Comparison of ENCODE assay signal across 14 mouse cellular contexts in the genomic region with DNA sequence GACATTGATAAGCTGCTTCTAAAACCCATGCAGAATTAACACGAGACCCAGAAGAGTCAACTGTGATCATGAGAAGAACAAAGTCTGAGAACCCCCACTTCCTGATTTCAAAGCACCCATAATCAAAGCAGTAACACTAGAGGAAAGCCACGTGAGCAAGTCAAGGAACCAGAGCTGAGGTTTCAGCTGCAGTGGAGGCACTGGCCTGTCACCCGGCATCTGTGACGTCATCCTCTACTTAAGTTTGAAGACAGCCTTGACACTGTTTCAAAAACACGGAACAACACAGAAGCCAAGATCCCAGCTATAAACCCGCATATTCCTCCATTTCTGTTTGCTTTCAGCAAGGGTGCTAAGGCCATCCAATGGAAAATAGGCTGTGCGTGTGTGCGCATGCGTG. TPM values are rescaled to one million over a fixed set of nuclear protein-coding genes. Genes with fewer than 3 reads are reported as not detected.
DNase-seq lines count a peak whose midpoint lies in the region; ATAC-seq and TF ChIP-seq lines count a peak whose summit lies in the region.
"Had no signal": no experiment of that assay in that cellular context is flagged by ENCODE, and none has a peak within 500 bp of the region (broad histone marks: within the 10 kb centered on the region; RNA-seq: fewer than 3 reads in every experiment).

No protein-coding gene starts in this region.

- intact Hi-C loops in left cerebral cortex, postnatal 10 days (cut with DNase I), result no loop called here

- 51% methylated on average over 9 of the region's 9 CpGs for WGBS in intestine, postnatal 0 days
- 41% methylated on average over 9 of the region's 9 CpGs for WGBS in spleen, adult 2 months
- 88% methylated on average over 9 of the region's 9 CpGs for WGBS in hindbrain, embryonic 10.5 days

- no peak overlapping the region for H3K4me2 ChIP-seq in intestine, postnatal 0 days (replicated peaks; ENCODE audit: low read depth)
- H3K4me2 ChIP-seq: heart, embryonic 13.5 days; liver, embryonic 15.5 days; stomach, embryonic 15.5 days had no signal

- no peaks in the 10 kb centered on the region for H3K27me3 ChIP-seq in intestine, postnatal 0 days (replicated peaks; ENCODE audit: control insufficient read depth, insufficient read depth, low read length)
- H3K27me3 ChIP-seq in spleen, adult 2 months (ENCODE audit: control insufficient read depth, insufficient read depth, low read length), result no peaks in the 10 kb centered on the region
- H3K27me3 ChIP-seq in hindbrain, embryonic 10.5 days (ENCODE audit: insufficient read depth, poor library complexity, severe bottlenecking), result no peaks in the 10 kb centered on the region
- H3K27me3 ChIP-seq: heart, embryonic 13.5 days; liver, embryonic 15.5 days; stomach, embryonic 15.5 days had no signal

- H3K36me3 ChIP-seq in intestine, postnatal 0 days (ENCODE audit: control insufficient read depth, insufficient read depth), result no peaks in the 10 kb centered on the region
- H3K36me3 ChIP-seq in spleen, adult 2 months (ENCODE audit: control insufficient read depth, insufficient read depth, low read length), result peaks cover 1% of the 10 kb centered on the region; the same call in 1 of the 2 replicates
- H3K36me3 ChIP-seq in hindbrain, embryonic 10.5 days, result peaks cover 7% of the 10 kb centered on the region; the same call in 1 of the 2 replicates
- H3K36me3 ChIP-seq: heart, embryonic 13.5 days; stomach, embryonic 15.5 days had no signal

- H3K4me1 ChIP-seq in intestine, postnatal 0 days (replicated peaks; ENCODE audit: control insufficient read depth, insufficient read depth, low read length), result peaks cover 14% of the 10 kb centered on the region
- peaks cover 59% of the 10 kb centered on the region for H3K4me1 ChIP-seq in spleen, adult 2 months (ENCODE audit: control insufficient read depth, insufficient read depth, insufficient read length)
- peaks cover 11% of the 10 kb centered on the region; the same call in 1 of the 2 replicates for H3K4me1 ChIP-seq in hindbrain, embryonic 10.5 days (replicated peaks)

- H3K9ac ChIP-seq in intestine, postnatal 0 days (ENCODE audit: low read depth, low read length), result no peak overlapping the region
- H3K9ac ChIP-seq: heart, embryonic 13.5 days; liver, embryonic 15.5 days; stomach, embryonic 15.5 days had no signal

- no peak overlapping the region for H3K4me3 ChIP-seq in intestine, postnatal 0 days (ENCODE audit: low read depth, low read length)
- no peak overlapping the region for H3K4me3 ChIP-seq in spleen, adult 2 months (ENCODE audit: extremely low read depth, insufficient read depth, insufficient read length)
- H3K4me3 ChIP-seq in hindbrain, embryonic 10.5 days, result no peak overlapping the region
- H3K4me3 ChIP-seq: erythroblast, embryonic 14.5 days; heart, embryonic 13.5 days; left cerebral cortex, adult 2 months; liver, embryonic 15.5 days; stomach, embryonic 15.5 days had no signal

- H3K27ac ChIP-seq in intestine, postnatal 0 days (ENCODE audit: low read depth, low read length), result peak overlapping the region; percentile 92
- H3K27ac ChIP-seq in spleen, adult 2 months (ENCODE audit: insufficient read depth, low read length), result peak overlapping the region; percentile 58
- H3K27ac ChIP-seq in hindbrain, embryonic 10.5 days, result no peak overlapping the region
- H3K27ac ChIP-seq: heart, embryonic 13.5 days; left cerebral cortex, adult 2 months; liver, embryonic 15.5 days; stomach, embryonic 15.5 days had no signal

- TF ChIP-seq POLR2A in spleen, adult 2 months (IDR thresholded peaks at IDR 0.05; ENCODE audit: low read depth, low read length), result no peak

- TF ChIP-seq CTCF in intestine, postnatal 0 days (IDR thresholded peaks at IDR 0.05; ENCODE audit: low read depth), result no peak
- no peak for TF ChIP-seq CTCF in spleen, adult 2 months (IDR thresholded peaks at IDR 0.05; ENCODE audit: extremely low read depth, insufficient read depth, insufficient read length, insufficient replicate concordance)

- peak; percentile 75 to 82 for DNase-seq in B cell, adult 2 months
- peak; percentile 71 to 84 for DNase-seq in CD8-positive naive resting alpha-beta T cell, adult 2 months (ENCODE audit: low read depth in 2 of 2, low spot score in 2 of 2)
- DNase-seq in spleen, adult 2 months (ENCODE audit: low read depth in 1 of 2, low spot score in 2 of 2), result peak; percentile 68 to 95
- DNase-seq in hindbrain, embryonic 10.5 days (ENCODE audit: low spot score), result no peak
- DNase-seq in left cerebral cortex, postnatal 10 days (ENCODE audit: extremely low spot score in 1 of 2, low spot score in 2 of 2), result no peak
- DNase-seq in adrenal gland, adult 8-10 months, result no peak
- DNase-seq: kidney, adult 2 months had no signal

- peak; percentile 44 for ATAC-seq in intestine, postnatal 0 days
- ATAC-seq: midbrain, embryonic 16.5 days had no signal

- no peaks in the 10 kb centered on the region for H3K9me3 ChIP-seq in intestine, postnatal 0 days (ENCODE audit: control insufficient read depth)
- no peaks in the 10 kb centered on the region for H3K9me3 ChIP-seq in hindbrain, embryonic 10.5 days
- H3K9me3 ChIP-seq: heart, embryonic 13.5 days; liver, embryonic 15.5 days; stomach, embryonic 15.5 days had no signal

RNA-seq across cellular contexts. Expression of a gene that starts 13.1 kb away (rescaled TPM):
- 21.7 and 24.0 TPM in 2 replicates for polyA plus RNA-seq in intestine, postnatal 0 days (2015; fragmentation: Nextera tagmentation; extraction: Ambion mirVana)
- 14.0 and 14.3 TPM in 2 replicates for polyA plus RNA-seq in spleen, adult 2 months (2012; rRNA removed)
- polyA plus RNA-seq in hindbrain, embryonic 10.5 days (2016; fragmentation: Nextera tagmentation; extraction: Ambion mirVana), result 13.1 and 15.4 TPM in 2 replicates
- 10 to 100 TPM; 55.8 to 59.0 TPM for total RNA-seq in left cerebral cortex, postnatal 10 days (2021)
- 10 to 100 TPM; 24.9 to 38.1 (median 31.0) TPM for total RNA-seq in adrenal gland, adult 8-10 months (2022)

RNA-seq across cellular contexts. Expression of a gene that starts 51.0 kb away (rescaled TPM):
- polyA plus RNA-seq in intestine, postnatal 0 days (2015; fragmentation: Nextera tagmentation; extraction: Ambion mirVana), result 426 and 430 TPM in 2 replicates
- polyA plus RNA-seq in spleen, adult 2 months (2012; rRNA removed), result 54.0 and 59.1 TPM in 2 replicates
- polyA plus RNA-seq in hindbrain, embryonic 10.5 days (2016; fragmentation: Nextera tagmentation; extraction: Ambion mirVana), result 464 and 510 TPM in 2 replicates
- total RNA-seq in left cerebral cortex, postnatal 10 days (2021), result 100 to 1,000 TPM; 183 to 190 TPM
- 100 to 1,000 TPM; 199 to 341 (median 261) TPM for total RNA-seq in adrenal gland, adult 8-10 months (2022)

Comparison
In these comparisons a context has a peak if more than half of its experiments do, and no peak if none do; other contexts are left out.
1. DNase-seq: peak in B cell, adult 2 months (2 of 2), CD8-positive naive resting alpha-beta T cell, adult 2 months (2 of 2) and spleen, adult 2 months (2 of 2); none in hindbrain, embryonic 10.5 days (single experiment), left cerebral cortex, postnatal 10 days (0 of 2) and adrenal gland, adult 8-10 months (single experiment).